Mouse (Mus musculus) heart, adult 9 months (tissue): Measurements from ENCODE around the gene Fam19a3.

Source experiments
- DNase-seq, 2 experiments: peaks; one replicate each; pipeline ENCODE4 v3.0.0; 2022; ENCODE audit warnings: low spot score in 2 of 2

The Fam19a3 gene

GRCm38 (mm10) chr3:104792360-104793270 lies 11.0 kb upstream of the Fam19a3 start:
- DNase-seq, result no peak

- no peak for DNase-seq
Measured at GRCm38 (mm10) chr3:104791671-104792070, 10.0 kb upstream of the Fam19a3 start.

GRCm38 (mm10) chr3:104791017-104791416 lies 9.4 kb upstream of the Fam19a3 start:
- DNase-seq, result no peak

DNA sequence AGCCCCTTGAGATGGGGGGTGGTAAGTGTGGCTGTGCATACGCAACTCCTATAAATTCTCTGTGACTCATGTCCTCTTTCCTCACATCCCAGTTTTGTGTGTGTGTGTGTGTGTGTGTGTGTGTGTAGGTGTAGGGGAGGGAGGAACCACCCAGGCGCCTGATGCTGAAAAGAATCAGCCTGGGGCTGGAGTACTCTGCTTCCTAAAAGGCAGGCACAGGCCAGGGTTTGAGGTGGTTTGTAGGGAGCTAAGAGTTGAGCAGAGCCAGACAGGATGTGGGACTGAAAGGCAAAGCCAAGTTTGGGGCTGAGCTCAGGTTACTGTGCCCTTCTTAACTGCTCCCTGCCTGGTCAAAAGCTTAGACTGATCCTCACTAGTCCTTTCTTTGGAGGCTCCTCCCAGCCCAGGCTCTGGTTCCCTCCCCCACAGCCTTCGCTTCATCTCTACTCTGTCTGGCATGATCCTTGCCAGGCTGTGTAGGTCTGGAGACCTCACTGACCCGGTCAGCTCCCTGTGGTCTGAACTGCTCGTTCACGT lies 8.8 kb upstream of the Fam19a3 start:
- peak in 1 of 2 experiments; percentile 49 for DNase-seq

DNA sequence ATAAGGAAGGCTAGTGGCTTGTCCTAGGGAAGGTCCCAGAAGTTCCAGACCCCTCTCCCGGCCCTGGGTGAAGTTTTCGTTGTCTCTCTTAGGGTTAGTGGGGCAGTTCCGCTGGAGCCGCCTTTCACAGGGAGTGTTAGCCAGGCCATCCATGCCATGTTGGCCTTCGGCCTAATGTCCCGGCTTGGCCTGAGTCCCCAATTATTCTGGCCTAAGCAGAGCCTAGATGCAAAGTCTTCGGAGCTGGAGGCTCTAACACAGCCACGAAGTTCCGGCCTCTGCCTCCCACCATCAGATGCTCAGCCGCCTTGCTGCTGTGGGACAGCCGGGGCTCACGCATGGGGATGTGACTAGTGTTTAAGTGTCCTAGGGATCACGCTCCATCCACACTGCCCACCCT lies 8.2 kb upstream of the Fam19a3 start:
- DNase-seq, result peak; percentile 63 to 70

DNA sequence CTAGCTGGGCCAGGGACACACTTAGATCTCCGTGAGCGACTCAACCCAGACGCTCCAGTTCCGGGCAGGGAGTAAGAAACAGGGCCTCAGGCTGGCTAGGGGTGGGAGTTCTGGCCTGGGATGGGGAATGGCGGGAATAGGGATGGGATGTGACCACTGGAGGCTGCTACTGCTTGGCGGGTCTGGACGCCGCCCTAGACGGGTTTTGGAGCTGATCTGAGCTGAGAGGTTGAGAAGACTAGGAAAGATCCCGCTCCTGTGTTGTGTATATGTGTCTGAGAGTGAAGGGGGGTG lies 7.6 kb upstream of the Fam19a3 start:
- no peak for DNase-seq

- DNase-seq, result peak; percentile 90 to 91
Measured at GRCm38 (mm10) chr3:104788561-104789311, 7.1 kb upstream of the Fam19a3 start.

- DNase-seq, result no peak
Measured at GRCm38 (mm10) chr3:104788075-104788474, 6.4 kb upstream of the Fam19a3 start, which contains the start of gene Rhoc. Rhoc (plus strand) TSS chr3:104788375.

GRCm38 (mm10) chr3:104785284-104785683 lies 3.6 kb upstream of the Fam19a3 start:
- no peak for DNase-seq

DNA sequence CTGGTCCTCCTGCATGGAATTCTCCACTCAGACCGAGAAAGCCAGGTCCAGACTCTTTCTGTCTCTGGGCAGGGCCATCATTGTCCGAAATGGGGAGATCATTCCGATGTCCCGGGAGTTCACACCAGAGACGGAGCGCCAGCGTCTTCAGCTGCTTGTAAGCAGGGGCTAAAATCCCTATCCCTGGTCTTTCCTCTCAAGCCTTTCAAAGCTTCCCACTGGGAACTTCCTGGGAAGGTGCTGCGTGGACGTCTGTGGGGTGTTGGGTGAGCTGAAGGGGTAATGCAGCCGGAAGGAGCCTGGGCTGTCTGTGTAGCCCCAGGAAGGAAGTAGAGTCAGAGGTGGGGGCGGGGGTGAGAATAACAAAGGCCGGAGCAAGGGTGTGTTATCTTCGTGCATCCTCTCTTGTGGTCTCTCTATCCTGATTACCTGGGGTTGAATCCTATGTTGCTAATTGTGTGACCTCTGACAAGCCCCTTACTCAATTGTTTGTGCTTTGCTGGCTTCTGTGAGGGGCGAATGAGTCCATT lies 2.4 kb upstream of the Fam19a3 start:
- DNase-seq, result no peak

DNA sequence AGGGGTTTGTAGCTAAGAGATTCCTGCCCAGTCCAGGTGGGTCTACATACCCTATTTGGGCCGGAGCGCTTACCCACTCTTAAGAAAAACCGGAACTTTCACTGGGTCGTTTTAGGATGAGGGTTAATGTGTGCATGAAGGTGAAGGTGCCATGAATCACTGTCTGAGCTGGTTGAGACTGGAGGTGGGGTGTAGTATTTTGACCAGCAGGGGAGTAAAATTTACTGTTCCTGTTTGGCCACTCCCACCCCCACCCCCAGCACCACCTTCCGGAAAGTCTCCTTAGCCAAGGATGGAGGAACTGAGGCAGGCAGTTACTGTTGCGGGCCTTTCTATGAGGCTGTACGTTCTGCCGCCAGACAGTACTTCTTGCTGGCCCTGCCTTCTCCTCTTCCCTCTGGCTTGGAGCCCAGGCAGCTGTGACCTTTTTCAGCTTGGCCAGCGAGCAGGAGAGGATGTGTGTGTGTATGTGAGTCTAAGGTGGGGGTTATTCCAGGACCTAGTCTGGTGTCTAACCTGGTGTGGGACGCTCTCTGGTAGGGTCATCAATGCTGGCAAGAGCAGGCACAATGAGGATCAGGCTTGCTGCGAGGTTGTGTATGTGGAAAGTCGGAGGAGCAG lies 531 bp upstream of the Fam19a3 start:
- DNase-seq, result peak; percentile 74 to 78

DNA sequence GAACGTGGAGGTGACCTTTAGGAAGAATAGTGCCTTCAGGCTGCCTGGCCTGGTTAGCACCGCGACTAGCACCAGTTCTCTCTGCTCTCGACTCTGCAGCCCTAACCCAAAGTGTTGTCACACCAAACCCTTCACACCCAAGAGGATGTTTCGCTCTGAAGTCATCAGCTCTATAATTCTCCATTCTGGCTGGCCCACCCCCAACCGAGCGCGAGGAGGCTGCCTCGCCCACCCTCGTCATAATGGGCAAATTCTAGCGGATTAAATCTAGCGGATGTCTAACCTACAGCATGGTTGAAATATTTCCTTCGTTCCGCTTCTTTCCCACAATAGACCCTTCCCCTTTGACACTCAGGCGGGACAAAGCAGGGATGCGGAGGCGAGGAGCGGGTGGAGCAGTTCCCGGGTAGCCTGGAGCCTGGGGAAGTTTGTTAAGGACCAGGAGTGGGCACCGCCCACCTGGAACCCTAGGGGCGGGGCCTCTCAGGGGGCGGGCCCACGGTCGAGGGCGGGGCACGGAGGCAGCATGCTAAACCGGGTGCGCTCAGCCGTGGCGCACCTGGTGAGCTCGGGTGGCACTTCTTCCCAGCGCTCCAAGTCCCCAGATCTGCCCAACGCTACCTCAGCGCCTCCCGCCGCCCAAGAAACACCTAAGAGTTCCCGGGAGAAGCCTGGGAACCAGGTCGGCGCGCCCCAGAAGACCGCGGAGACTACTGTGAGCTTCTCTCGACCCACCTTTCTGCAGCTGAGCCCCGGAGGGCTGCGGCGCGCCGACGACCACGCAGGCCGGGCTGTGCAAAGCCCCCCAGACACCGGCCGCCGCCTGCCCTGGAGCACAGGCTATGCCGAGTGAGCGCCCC lies 849 bp downstream of the Fam19a3 start, which contains the start of gene Ppm1j:
Ppm1j (plus strand) TSS at position 496 of the 860 bp plus-strand sequence.
- peak; percentile 76 to 84 for DNase-seq

DNA sequence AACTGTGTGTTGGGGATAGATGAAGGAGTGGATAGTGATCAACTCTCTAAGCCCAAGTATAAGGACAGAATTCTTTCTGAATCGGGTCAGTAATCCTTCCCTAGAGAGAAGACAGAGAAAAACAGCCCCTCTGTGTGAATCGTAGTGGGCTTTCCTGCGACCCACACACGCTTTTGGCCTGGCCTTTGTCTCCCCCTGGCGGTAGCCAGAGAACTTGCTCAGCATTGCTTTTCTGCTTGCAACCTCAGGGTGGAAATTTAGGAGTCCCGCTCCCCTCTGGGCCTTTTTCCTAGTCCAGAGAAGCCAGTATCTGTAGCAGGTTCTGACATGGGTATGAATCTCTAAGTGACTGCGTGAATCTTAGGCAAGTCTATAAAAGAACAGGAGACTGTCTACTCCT lies 1.7 kb downstream of the Fam19a3 start:
- no peak for DNase-seq

- DNase-seq, result no peak
Measured at GRCm38 (mm10) chr3:104777342-104777741, 4.3 kb downstream of the Fam19a3 start.

DNA sequence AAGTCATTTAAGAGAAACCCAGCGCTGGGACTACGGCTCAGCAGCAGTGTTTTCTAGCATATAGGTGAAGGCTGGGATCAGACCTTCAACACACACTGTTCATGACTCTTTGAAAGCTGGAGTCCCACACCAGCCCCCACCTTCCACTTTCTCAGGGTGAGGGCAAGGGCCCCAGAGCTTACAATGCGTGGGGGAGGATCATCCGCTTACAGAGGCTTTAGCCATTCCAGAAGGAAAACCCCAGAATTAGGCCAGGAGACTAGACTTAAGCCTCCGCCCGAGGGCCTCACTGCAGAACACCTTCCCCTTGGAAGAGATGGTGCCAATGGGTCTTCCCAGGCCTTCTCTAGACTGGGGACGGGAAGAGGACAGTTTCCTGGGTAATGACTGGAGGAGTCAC lies 8.3 kb downstream of the Fam19a3 start:
- no peak for DNase-seq

DNA sequence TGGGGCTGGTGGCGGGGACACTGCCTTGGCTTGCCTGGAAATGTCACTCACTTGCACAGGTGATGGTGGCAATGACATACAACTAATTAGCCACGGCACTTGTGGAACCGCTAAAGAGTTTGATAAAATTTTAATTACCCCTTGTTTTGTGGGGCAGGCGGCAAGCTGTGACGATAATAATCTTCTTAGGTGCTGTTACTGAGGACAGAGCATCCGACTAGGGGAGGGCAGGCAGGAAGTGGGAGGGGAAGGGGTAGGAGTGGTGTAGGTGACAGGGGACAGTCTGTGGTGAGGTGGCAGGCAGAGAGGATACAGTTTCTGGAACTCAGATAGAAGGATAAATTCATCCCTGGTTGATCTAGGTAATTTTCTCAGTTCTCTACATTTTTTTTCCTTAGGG lies 10.2 kb downstream of the Fam19a3 start:
- DNase-seq, result no peak

DNA sequence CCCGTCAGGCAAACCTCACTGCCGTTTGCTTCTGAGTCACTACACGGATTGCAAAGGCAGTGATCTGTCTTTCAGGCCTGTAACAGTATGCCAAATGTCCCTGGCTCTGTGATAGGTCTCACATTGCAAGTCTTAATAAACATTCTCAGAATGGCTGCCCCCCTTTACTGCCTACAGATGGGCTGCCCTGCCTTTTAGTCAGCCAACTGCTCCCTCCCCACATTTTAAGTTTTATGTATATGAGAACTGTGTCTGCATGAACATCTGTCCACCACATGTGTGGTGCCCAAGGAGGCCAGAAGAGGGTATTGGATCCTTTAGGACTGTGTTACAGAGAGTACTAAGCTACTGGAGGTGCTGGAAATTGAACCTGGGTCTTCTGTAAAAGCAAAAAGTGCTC lies 10.7 kb downstream of the Fam19a3 start:
- DNase-seq, result no peak

- no peak for DNase-seq
Measured at GRCm38 (mm10) chr3:104770035-104770434, 11.6 kb downstream of the Fam19a3 start.

DNA sequence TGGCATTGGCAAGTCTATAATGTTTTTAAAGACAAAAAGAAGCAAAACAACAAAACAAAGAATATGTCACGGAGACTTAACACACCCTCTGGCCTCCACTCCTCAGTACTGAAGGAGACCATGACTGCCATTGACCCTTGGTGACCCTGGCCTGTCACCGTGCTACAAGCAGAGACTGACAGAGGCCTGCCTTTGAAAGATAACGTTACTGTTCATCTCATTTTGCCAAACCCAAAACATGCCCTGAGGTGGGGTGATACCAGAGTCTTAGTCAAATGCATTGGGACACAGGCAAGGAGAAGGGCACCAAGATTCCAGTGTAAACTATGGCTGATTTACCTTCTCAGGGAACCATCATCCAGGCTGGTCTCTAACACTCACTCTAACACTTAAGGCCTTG lies 12.5 kb downstream of the Fam19a3 start:
- DNase-seq, result no peak

GRCm38 (mm10) chr3:104767716-104768115 lies 13.9 kb downstream of the Fam19a3 start:
- no peak for DNase-seq

DNA sequence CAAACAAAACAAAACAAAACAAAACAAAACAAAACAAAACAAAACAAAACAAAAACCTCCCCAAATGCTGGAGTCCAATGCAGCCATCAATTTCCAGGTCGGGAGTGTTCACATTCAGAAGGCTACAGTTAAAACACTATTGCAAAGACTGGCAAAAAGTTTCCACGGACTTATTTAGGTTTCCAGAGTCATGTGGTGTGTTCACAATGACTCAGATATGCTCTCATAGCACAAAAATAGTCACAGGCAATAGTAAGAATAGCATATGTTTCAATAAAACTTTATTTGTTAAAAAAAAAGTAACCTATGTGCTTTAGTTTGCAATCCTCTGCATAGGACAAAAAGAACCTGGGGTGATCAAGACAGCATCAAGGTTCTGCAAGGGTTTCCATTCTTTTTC lies 14.5 kb downstream of the Fam19a3 start:
- DNase-seq, result no peak
